Mouse (Mus musculus) CH12.LX (cell line): Measurements from ENCODE around the gene Cenpp. TPM values are rescaled to one million over a fixed set of nuclear protein-coding genes. Genes with fewer than 3 reads are reported as not detected.

ENCODE experiments used
- DNase-seq: peaks from one replicate; pipeline ENCODE4 v3.0.0-alpha.2; 2013; ENCODE audit errors: extremely low read depth
- H3K27ac ChIP-seq: 2 replicates; pipeline ENCODE4 v1.5.1; 2012; ENCODE audit warnings: low read depth, mild to moderate bottlenecking, control low read depth, moderate library complexity; ENCODE audit not compliant: insufficient read depth
- H3K27me3 ChIP-seq: replicated peaks from 2 replicates; pipeline ENCODE3; 2012; ENCODE audit warnings: inconsistent platforms
- H3K36me3 ChIP-seq, 2 experiments: replicated peaks in 1 of 2; 2 replicates each; pipeline versions ENCODE3 to v1.6.1; 2012; ENCODE audit warnings: inconsistent platforms in 1 of 2, low read length in 1 of 2, mild to moderate bottlenecking in 1 of 2, mixed read lengths in 1 of 2, moderate library complexity in 1 of 2; ENCODE audit not compliant: control insufficient read depth in 1 of 2, insufficient read depth in 1 of 2
- H3K4me1 ChIP-seq, 2 experiments: 2 replicates each; pipeline ENCODE4 v1.6.1; 2012; ENCODE audit warnings: inconsistent platforms in 1 of 2, moderate library complexity in 1 of 2; ENCODE audit not compliant: insufficient read depth in 2 of 2, control insufficient read depth in 1 of 2
- H3K4me2 ChIP-seq: 2 replicates; pipeline ENCODE4 v1.6.1; 2012; ENCODE audit warnings: low read depth, mild to moderate bottlenecking, control low read depth; ENCODE audit not compliant: poor library complexity, insufficient read depth, severe bottlenecking
- H3K4me3 ChIP-seq, 3 experiments: fragments of 150-350 bp in 1 of 3; sonication (generic) in 1 of 3; replicated peaks in 1 of 3; 2 replicates each; pipeline versions ENCODE3 to v1.5.1; 2011 to 2012; ENCODE audit warnings: low read depth in 2 of 3, low read length in 2 of 3, mild to moderate bottlenecking in 2 of 3, moderate library complexity in 2 of 3, control low read depth in 1 of 3, improper control_type of control experiment in 1 of 3, inconsistent platforms in 1 of 3, mixed read lengths in 1 of 3; ENCODE audit not compliant: poor library complexity in 1 of 3
- H3K79me2 ChIP-seq: replicated peaks from 2 replicates; pipeline ENCODE4 v1.6.1; 2012; ENCODE audit warnings: mild to moderate bottlenecking, moderate library complexity; ENCODE audit not compliant: control insufficient read depth, poor library complexity, insufficient read depth, severe bottlenecking; ENCODE audit errors: extremely low read depth
- H3K9ac ChIP-seq: 2 replicates; pipeline ENCODE4 v1.6.1; 2012; ENCODE audit warnings: low read depth, mild to moderate bottlenecking, control low read depth, moderate library complexity; ENCODE audit not compliant: insufficient read depth
- H3K9me3 ChIP-seq: replicated peaks from 2 replicates; pipeline ENCODE3; 2012; ENCODE audit warnings: low read length, inconsistent platforms, mixed read lengths
- CTCF ChIP-seq, 2 experiments: IDR thresholded peaks in 1 of 2; conservative IDR thresholded peaks in 1 of 2; 2 replicates each; pipeline ENCODE4 v1.5.1; 2011 to 2012; ENCODE audit warnings: low read depth in 2 of 2, low read length in 2 of 2, improper control_type of control experiment in 1 of 2, inconsistent platforms in 1 of 2, mild to moderate bottlenecking in 1 of 2, moderate library complexity in 1 of 2
- E2F4 ChIP-seq: IDR thresholded peaks from 2 replicates; pipeline ENCODE4 v1.6.1; 2011; ENCODE audit warnings: low read depth, low read length, improper control_type of control experiment; ENCODE audit not compliant: insufficient replicate concordance
- ELF1 ChIP-seq: IDR thresholded peaks from 2 replicates; pipeline ENCODE4 v1.6.1; 2014; ENCODE audit warnings: low read depth, mild to moderate bottlenecking, inconsistent platforms, low read length, improper control_type of control experiment
- EP300 ChIP-seq: IDR thresholded peaks from 2 replicates; pipeline ENCODE4 v1.6.1; 2011; ENCODE audit warnings: low read length, improper control_type of control experiment
- ETS1 ChIP-seq: conservative IDR thresholded peaks from 2 replicates; pipeline ENCODE4 v1.6.1; 2012; ENCODE audit warnings: low read depth, mild to moderate bottlenecking, inconsistent platforms, low read length, improper control_type of control experiment, moderate library complexity
- IRF4 ChIP-seq: IDR thresholded peaks from 2 replicates; pipeline ENCODE4 v1.6.1; 2014; ENCODE audit warnings: low read depth, mild to moderate bottlenecking, inconsistent platforms, low read length, improper control_type of control experiment
- JUN ChIP-seq: IDR thresholded peaks from 2 replicates; pipeline ENCODE4 v1.6.1; 2011; ENCODE audit warnings: low read depth, mild to moderate bottlenecking, low read length, improper control_type of control experiment, moderate library complexity; ENCODE audit not compliant: insufficient read depth
- JUND ChIP-seq: conservative IDR thresholded peaks from 2 replicates; pipeline ENCODE4 v1.6.1; 2011; ENCODE audit warnings: low read depth, low read length, improper control_type of control experiment
- MAZ ChIP-seq: IDR thresholded peaks from 2 replicates; pipeline ENCODE4 v1.6.1; 2012; ENCODE audit warnings: low read depth, mild to moderate bottlenecking, inconsistent platforms, low read length, improper control_type of control experiment, moderate library complexity
- MYC ChIP-seq: IDR thresholded peaks from 2 replicates; pipeline ENCODE4 v1.6.1; 2011; ENCODE audit warnings: low read depth, mild to moderate bottlenecking, improper control_type of control experiment, low read length
- NELFE ChIP-seq: IDR thresholded peaks from 2 replicates; pipeline ENCODE4 v1.6.1; 2011; ENCODE audit warnings: low read depth, low read length, improper control_type of control experiment
- PAX5 ChIP-seq: IDR thresholded peaks from 2 replicates; pipeline ENCODE4 v1.6.1; 2012; ENCODE audit warnings: low read length, inconsistent platforms, mixed read lengths
- POLR2AphosphoS2 ChIP-seq: IDR thresholded peaks from 2 replicates; pipeline ENCODE4 v1.6.1; 2011; ENCODE audit warnings: low read depth, low read length, improper control_type of control experiment
- RCOR1 ChIP-seq: conservative IDR thresholded peaks from 2 replicates; pipeline ENCODE4 v1.6.1; 2012; ENCODE audit warnings: low read depth, mild to moderate bottlenecking, inconsistent platforms, low read length, improper control_type of control experiment
- TBP ChIP-seq: conservative IDR thresholded peaks from 2 replicates; pipeline ENCODE4 v1.6.1; 2011; ENCODE audit warnings: low read depth, low read length, improper control_type of control experiment
- USF2 ChIP-seq: conservative IDR thresholded peaks from 2 replicates; pipeline ENCODE4 v1.6.1; 2011; ENCODE audit warnings: low read depth, low read length, improper control_type of control experiment
- ZC3H11A ChIP-seq: IDR thresholded peaks from 2 replicates; pipeline ENCODE4 v1.6.1; 2012; ENCODE audit warnings: low read depth, mild to moderate bottlenecking, inconsistent platforms, low read length, improper control_type of control experiment
- ZKSCAN1 ChIP-seq: IDR thresholded peaks from 2 replicates; pipeline ENCODE4 v1.6.1; 2012; ENCODE audit warnings: low read depth, inconsistent platforms, low read length, improper control_type of control experiment, borderline replicate concordance
- dilution Hi-C: fragments of 300-500 bp; cut with MboI; formaldehyde crosslinking; loops from 2 replicates; pipeline ENCODE4 v1.14.3; 2020; ENCODE audit warnings: low sequenced_read_pairs; ENCODE audit not compliant: extremely low pct_unique_long_range_greater_than_20kb, extremely low pct_ligation_motif_present
- in situ Hi-C: fragments of 300-500 bp; cut with MboI; formaldehyde crosslinking; loops from 3 replicates; pipeline ENCODE4 v1.14.3; 2019; ENCODE audit warnings: low sequenced_read_pairs, low pct_ligation_motif_present, low pct_unique_long_range_greater_than_20kb, mixed read lengths
- polyA plus RNA-seq: library from polyadenylated mRNA; unstranded; fragments of >175 nt; gene quantifications from 2 replicates; pipeline ENCODE4 v1.2.1, GENCODE M21; 2012; ENCODE audit warnings: low read depth; ENCODE audit not compliant: insufficient read length
- total RNA-seq, 2 experiments: library from RNA; depleted of rRNA; stranded (reverse); fragments of 300-350 nt in 1 of 2; fragments of >200 nt in 1 of 2; gene quantifications; 2 replicates each; pipeline ENCODE4 v1.2.3; 2012 to 2014

The Cenpp gene
- total and polyA plus RNA-seq, 3 experiments = 11.2 to 35.3 (median 11.8) TPM

- Histone ChIP-seq H3K79me2 (no peaks in the 10 kb centered on the region), H3K27ac (no peak overlapping the region), H3K36me3 (no peaks in the 10 kb centered on the region)
- in situ Hi-C loops = loop anchor here (5.0 kb wide), 1 partner anchor 93 kb away; no protein-coding TSS in a partner anchor
- no peak for TF ChIP-seq ETS1
- TF ChIP-seq CTCF (conservative IDR thresholded peaks at IDR 0.05 in 1 of 2, IDR thresholded peaks at IDR 0.05 in 1 of 2; ENCODE audit: low read depth in 2 of 2, low read length in 2 of 2) = no peak; a peak in 1 of 4 replicates
- TF ChIP-seq NELFE = no peak
- no peak for TF ChIP-seq RCOR1
- TF ChIP-seq EP300 = no peak
- TF ChIP-seq, all 38 proteins: peak for 0
- Histone ChIP-seq H3K4me1 (no peaks in the 10 kb centered on the region), H3K9me3 (no peaks in the 10 kb centered on the region), H3K27me3 (no peaks in the 10 kb centered on the region), H3K9ac (no peak overlapping the region), H3K4me2 (no peak overlapping the region), H3K4me3 (no peak overlapping the region)
- dilution Hi-C loops = no loop called here
- no peak for DNase-seq
These were observed 88.2 kb downstream of the Cenpp start for GRCm38 (mm10) chr13:49564347-49564746.

- no peak for TF ChIP-seq JUN
- TF ChIP-seq JUND = no peak
- no peak for TF ChIP-seq IRF4
- no peak for TF ChIP-seq MAZ
- TF ChIP-seq CTCF (conservative IDR thresholded peaks at IDR 0.05 in 1 of 2, IDR thresholded peaks at IDR 0.05 in 1 of 2; ENCODE audit: low read depth in 2 of 2, low read length in 2 of 2) = no peak
- TF ChIP-seq ZKSCAN1 = no peak
- TF ChIP-seq TBP = no peak
- no peak for TF ChIP-seq E2F4
- TF ChIP-seq MYC = no peak
- no peak for TF ChIP-seq USF2
- no peak for TF ChIP-seq POLR2AphosphoS2
- no peak for TF ChIP-seq ELF1
- TF ChIP-seq ZC3H11A = no peak
- TF ChIP-seq RCOR1 = no peak
- TF ChIP-seq PAX5 = no peak
- dilution Hi-C loops = no loop called here
These were observed 91.7 kb downstream of the Cenpp start for GRCm38 (mm10) chr13:49560886-49561285.

More at GRCm38 (mm10) chr13:49560886-49561285, 91.7 kb downstream of the Cenpp start:
- Histone ChIP-seq H3K4me2 (no peak overlapping the region), H3K27me3 (no peaks in the 10 kb centered on the region), H3K9ac (no peak overlapping the region), H3K79me2 (no peaks in the 10 kb centered on the region), H3K9me3 (no peaks in the 10 kb centered on the region), H3K4me1 (no peaks in the 10 kb centered on the region), H3K27ac (no peak overlapping the region), H3K4me3 (no peak overlapping the region), H3K36me3 (no peaks in the 10 kb centered on the region)
- in situ Hi-C loops = loop anchor here (5.0 kb wide), 1 partner anchor 96 kb away; no protein-coding TSS in a partner anchor
- no peak for DNase-seq
